In the genomic region with DNA sequence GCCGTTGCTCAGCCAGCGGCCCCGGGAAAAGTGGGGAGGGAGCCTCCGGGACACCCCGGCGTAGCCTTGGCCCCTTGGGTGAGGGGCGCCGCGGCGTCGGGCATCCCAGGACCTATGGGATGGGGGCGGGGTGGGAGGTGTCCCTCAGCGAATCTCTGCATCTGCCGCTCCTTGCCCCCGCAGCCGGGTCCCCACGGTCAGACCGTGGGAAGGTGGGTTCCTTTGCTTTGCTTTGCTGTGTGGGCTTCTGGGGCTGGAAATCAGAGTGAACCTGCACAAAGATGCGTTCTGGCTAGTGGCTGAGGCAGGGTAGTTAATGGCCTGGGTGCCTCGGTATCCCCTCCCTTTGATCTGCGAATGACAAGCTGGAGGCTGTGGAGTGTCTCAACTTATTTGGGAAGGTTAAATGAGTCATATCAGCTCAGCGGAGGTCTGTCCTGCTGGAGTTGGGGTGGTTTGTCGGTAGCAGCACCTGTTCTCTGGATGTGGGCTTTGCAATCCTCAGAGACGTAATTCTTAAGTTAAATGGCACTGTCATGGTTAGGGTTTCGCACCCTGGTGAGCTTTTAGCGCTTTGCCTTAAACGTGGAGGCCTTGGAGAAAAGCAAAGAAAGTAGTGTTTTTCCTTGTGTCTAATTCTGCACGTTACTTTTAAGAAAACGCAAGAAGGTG, we compare ENCODE assay signal across 8 mouse cellular contexts. TPM values are rescaled to one million over a fixed set of nuclear protein-coding genes. Genes with fewer than 3 reads are reported as not detected.
A peak's percentile ranks its signal among the peaks of the same experiment; 100 is the strongest.
DNase-seq lines count a peak whose midpoint lies in the region; ATAC-seq lines count a peak whose summit lies in the region.

No protein-coding gene starts in this region.

- peak overlapping the region; percentile 87 for H3K27ac ChIP-seq in heart, embryonic 12.5 days (ENCODE audit: poor library complexity, severe bottlenecking)
- H3K27ac ChIP-seq in heart, embryonic 15.5 days: peak overlapping the region; percentile 97
- peak overlapping the region; percentile 98 for H3K27ac ChIP-seq in limb, embryonic 10.5 days

- DNase-seq in heart, adult 11 months: no peak
- DNase-seq in CD8-positive naive resting alpha-beta T cell, adult 2 months (ENCODE audit: low read depth in 2 of 2, low spot score in 2 of 2): peak; percentile 23 to 37
- DNase-seq in c-Kit-positive CD71-positive TER-119-negative erythroid progenitor cells, embryonic 14.5 days (ENCODE audit: low read depth): peak; percentile 36
- no peak for DNase-seq in limb, embryonic 10.5 days (ENCODE audit: low spot score)
- DNase-seq in naive thymus-derived CD4-positive, alpha-beta T cell, adult 2 months (ENCODE audit: low read depth): peak; percentile 57

- H3K4me3 ChIP-seq in heart, embryonic 12.5 days: peak overlapping the region; percentile 84
- peak overlapping the region; percentile 70 for H3K4me3 ChIP-seq in heart, embryonic 15.5 days
- peak overlapping the region; percentile 83 for H3K4me3 ChIP-seq in limb, embryonic 10.5 days

- no peaks in the 10 kb centered on the region for H3K9me3 ChIP-seq in heart, embryonic 12.5 days (replicated peaks)
- no peaks in the 10 kb centered on the region for H3K9me3 ChIP-seq in heart, embryonic 15.5 days (replicated peaks)
- H3K9me3 ChIP-seq in limb, embryonic 10.5 days (replicated peaks): no peaks in the 10 kb centered on the region

- H3K9ac ChIP-seq in heart, embryonic 12.5 days: peak overlapping the region; percentile 89
- peak overlapping the region; percentile 78 for H3K9ac ChIP-seq in heart, embryonic 15.5 days

- no peaks in the 10 kb centered on the region for H3K27me3 ChIP-seq in heart, embryonic 12.5 days (replicated peaks)
- H3K27me3 ChIP-seq in heart, embryonic 15.5 days: no peaks in the 10 kb centered on the region
- H3K27me3 ChIP-seq in limb, embryonic 10.5 days (ENCODE audit: low read depth, poor library complexity, severe bottlenecking): no peaks in the 10 kb centered on the region

- peak overlapping the region; percentile 95 for H3K4me2 ChIP-seq in heart, embryonic 12.5 days
- peak overlapping the region; percentile 85 for H3K4me2 ChIP-seq in heart, embryonic 15.5 days

- H3K36me3 ChIP-seq in heart, embryonic 12.5 days: no peaks in the 10 kb centered on the region
- H3K36me3 ChIP-seq in heart, embryonic 15.5 days: no peaks in the 10 kb centered on the region
- no peaks in the 10 kb centered on the region for H3K36me3 ChIP-seq in limb, embryonic 10.5 days

- ATAC-seq in heart, embryonic 12.5 days (ENCODE audit: insufficient number of reproducible peaks, low FRiP score): no peak
- ATAC-seq in heart, embryonic 15.5 days (replicated peaks; ENCODE audit: insufficient number of reproducible peaks, insufficient read depth, low FRiP score, low read depth): peak; percentile 1; the same call in 1 of the 2 replicates
- no peak for ATAC-seq in activated CD4-positive, CD25-positive, alpha-beta regulatory T cell, adult 4 months

- WGBS in heart, embryonic 12.5 days: under 1% methylated on average over 29 of the region's 29 CpGs
- 1% methylated on average over 29 of the region's 29 CpGs for WGBS in heart, embryonic 15.5 days
- under 1% methylated on average over 29 of the region's 29 CpGs for WGBS in limb, embryonic 10.5 days

- H3K4me1 ChIP-seq in heart, embryonic 12.5 days (replicated peaks): 0 out of 2 replicates have a peak, but pooled peaks cover 6% of the 10 kb centered on the region
- H3K4me1 ChIP-seq in heart, embryonic 15.5 days (replicated peaks): peaks cover 7% of the 10 kb centered on the region
- H3K4me1 ChIP-seq in limb, embryonic 10.5 days: peaks cover 25% of the 10 kb centered on the region

RNA-seq across cellular contexts. Expression of gene Fut8, which starts 1.6 kb away (rescaled TPM):
- polyA plus RNA-seq in heart, embryonic 12.5 days (2016; fragmentation: Nextera tagmentation; extraction: Ambion mirVana): 21.0 and 21.3 TPM in 2 replicates
- polyA plus RNA-seq in heart, embryonic 15.5 days (2015; fragmentation: Nextera tagmentation; extraction: Ambion mirVana): 14.3 and 21.0 TPM in 2 replicates
- 19.3 and 21.1 TPM in 2 replicates for polyA plus RNA-seq in limb, embryonic 10.5 days (2016; fragmentation: Nextera tagmentation; extraction: Ambion mirVana)
- polyA plus RNA-seq in activated CD4-positive, CD25-positive, alpha-beta regulatory T cell, adult 4 months (2017; shearing (Covaris generic)): 10 to 100 TPM; 16.1 to 17.9 TPM

Comparison
In these comparisons a context has a peak if more than half of its experiments do, and no peak if none do; other contexts are left out.
1. DNase-seq: peak in CD8-positive naive resting alpha-beta T cell, adult 2 months (2 of 2), c-Kit-positive CD71-positive TER-119-negative erythroid progenitor cells, embryonic 14.5 days (single experiment) and naive thymus-derived CD4-positive, alpha-beta T cell, adult 2 months (single experiment); none in heart, adult 11 months (single experiment) and limb, embryonic 10.5 days (single experiment).
2. Peak in every context shown above with its lines, with median percentiles within 50 percentile points of each other: H3K27ac ChIP-seq and H3K4me3 ChIP-seq.